Mouse (Mus musculus): ENCODE measurements around the gene Scimp. TPM values are rescaled to one million over a fixed set of nuclear protein-coding genes. Genes with fewer than 3 reads are reported as not detected.

Scimp gene
- total and polyA plus RNA-seq, 2 experiments = 1.9 to 2.0 TPM

GRCm38 (mm10) chr11:70809011-70809410 lies 3.4 kb downstream of the Scimp start:
- DNase-seq (ENCODE audit: extremely low read depth, low read depth, low spot score) = no peak
- no peak for TF ChIP-seq POLR2A (IDR thresholded peaks at IDR 0.05; ENCODE audit: extremely low read depth, insufficient read depth, low read length)
- TF ChIP-seq CTCF (IDR thresholded peaks at IDR 0.05; ENCODE audit: low read depth, low read length) = no peak
- Histone ChIP-seq H3K27ac (replicated peaks; ENCODE audit: insufficient read depth, low read depth, low read length) (no peak overlapping the region), H3K4me3 (ENCODE audit: insufficient read depth, low read depth, low read length) (no peak overlapping the region), H3K4me1 (ENCODE audit: control insufficient read depth, insufficient read depth, low read length) (no peaks in the 10 kb centered on the region), H3K9ac (ENCODE audit: low read depth, low read length) (no peak overlapping the region), H3K79me2 (ENCODE audit: control insufficient read depth, insufficient read depth, low read length) (no peaks in the 10 kb centered on the region), H3K27me3 (ENCODE audit: control insufficient read depth, insufficient read depth, low read length) (no peaks in the 10 kb centered on the region), H3K36me3 (ENCODE audit: control insufficient read depth, insufficient read depth, low read length) (no peaks in the 10 kb centered on the region)
- WGBS = 63% methylated on average over 1 of the region's 1 CpGs

DNA sequence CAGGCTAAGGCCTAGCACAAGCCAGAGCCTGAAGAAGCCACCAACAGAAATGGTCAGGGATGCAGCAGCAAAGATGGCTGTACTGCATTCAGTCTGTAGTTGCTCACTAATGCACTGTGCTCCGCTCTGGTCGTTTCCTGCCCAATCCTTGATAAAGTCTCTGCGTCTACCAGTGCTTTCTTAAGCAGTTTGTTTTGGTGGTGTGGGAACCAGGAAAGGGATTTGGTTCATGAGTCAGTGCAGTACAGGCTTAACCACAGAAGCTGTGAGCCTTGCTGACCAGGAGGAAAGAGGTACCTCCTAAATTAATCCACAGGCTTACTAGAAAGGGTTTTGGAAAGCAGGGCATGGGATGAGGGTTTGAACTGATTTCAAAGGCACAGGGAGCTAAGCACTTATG lies 4.3 kb downstream of the Scimp start:
- no peak overlapping the region for H3K9ac ChIP-seq (ENCODE audit: low read depth, low read length)
- no peaks in the 10 kb centered on the region for H3K79me2 ChIP-seq (ENCODE audit: control insufficient read depth, insufficient read depth, low read length)
- WGBS = 76% methylated on average over 3 of the region's 3 CpGs
- no peaks in the 10 kb centered on the region for H3K36me3 ChIP-seq (ENCODE audit: control insufficient read depth, insufficient read depth, low read length)
- no peaks in the 10 kb centered on the region for H3K4me1 ChIP-seq (ENCODE audit: control insufficient read depth, insufficient read depth, low read length)
- no peak for DNase-seq (ENCODE audit: extremely low read depth, low read depth, low spot score)
- no peaks in the 10 kb centered on the region for H3K27me3 ChIP-seq (ENCODE audit: control insufficient read depth, insufficient read depth, low read length)
- H3K27ac ChIP-seq (replicated peaks; ENCODE audit: insufficient read depth, low read depth, low read length) = no peak overlapping the region
- TF ChIP-seq CTCF (IDR thresholded peaks at IDR 0.05; ENCODE audit: low read depth, low read length) = no peak
- H3K4me3 ChIP-seq (ENCODE audit: insufficient read depth, low read depth, low read length) = no peak overlapping the region

DNA sequence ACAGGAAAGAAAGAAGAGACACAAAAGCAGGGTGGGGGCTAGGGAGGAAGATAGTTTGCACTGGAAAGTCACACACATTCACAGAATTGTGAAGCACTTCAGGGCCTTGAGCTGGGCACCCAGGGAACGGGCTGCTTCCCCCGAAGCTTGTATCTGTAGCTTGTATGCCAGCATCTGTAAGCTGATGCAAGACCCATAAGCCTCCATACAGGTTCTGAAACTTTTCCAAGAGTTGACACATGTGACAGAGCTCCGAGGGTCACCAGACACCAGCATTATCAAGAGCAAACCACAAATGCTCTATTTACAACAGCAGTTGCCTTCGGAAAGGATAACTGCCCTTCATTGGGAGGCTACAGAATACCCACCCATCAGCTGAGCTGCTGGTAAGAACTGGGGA lies 4.8 kb downstream of the Scimp start:
- 82% methylated on average over 4 of the region's 4 CpGs for WGBS
- TF ChIP-seq POLR2A (IDR thresholded peaks at IDR 0.05; ENCODE audit: extremely low read depth, insufficient read depth, low read length) (no peak), CTCF (IDR thresholded peaks at IDR 0.05; ENCODE audit: low read depth, low read length) (no peak)
- Histone ChIP-seq H3K9ac (ENCODE audit: low read depth, low read length) (no peak overlapping the region), H3K27ac (replicated peaks; ENCODE audit: insufficient read depth, low read depth, low read length) (no peak overlapping the region), H3K4me1 (ENCODE audit: control insufficient read depth, insufficient read depth, low read length) (no peaks in the 10 kb centered on the region), H3K27me3 (ENCODE audit: control insufficient read depth, insufficient read depth, low read length) (no peaks in the 10 kb centered on the region), H3K79me2 (ENCODE audit: control insufficient read depth, insufficient read depth, low read length) (no peaks in the 10 kb centered on the region), H3K4me3 (ENCODE audit: insufficient read depth, low read depth, low read length) (no peak overlapping the region), H3K36me3 (ENCODE audit: control insufficient read depth, insufficient read depth, low read length) (no peaks in the 10 kb centered on the region)
- DNase-seq (ENCODE audit: extremely low read depth, low read depth, low spot score) = no peak

DNA sequence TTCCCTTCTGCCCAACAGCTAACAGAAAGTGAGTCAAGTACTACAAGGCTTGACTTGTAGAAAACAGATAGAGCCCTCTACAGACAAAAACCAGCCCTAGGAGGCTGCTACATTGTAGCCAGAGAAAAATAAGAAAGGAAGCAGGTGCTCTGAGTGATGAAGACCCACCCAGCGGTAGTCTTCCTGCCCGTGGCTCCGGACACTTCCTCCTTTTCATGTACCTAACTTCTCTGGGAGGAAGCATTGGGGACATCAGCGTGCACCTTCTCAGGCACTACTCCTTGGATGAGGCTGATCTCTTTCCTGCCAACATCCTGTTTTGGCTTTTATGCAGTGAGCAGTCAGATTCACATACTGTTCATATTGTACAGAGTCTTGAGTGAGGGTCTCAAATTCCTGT lies 5.7 kb downstream of the Scimp start:
- Histone ChIP-seq H3K79me2 (ENCODE audit: control insufficient read depth, insufficient read depth, low read length) (no peaks in the 10 kb centered on the region), H3K27me3 (ENCODE audit: control insufficient read depth, insufficient read depth, low read length) (no peaks in the 10 kb centered on the region), H3K9ac (ENCODE audit: low read depth, low read length) (no peak overlapping the region), H3K36me3 (ENCODE audit: control insufficient read depth, insufficient read depth, low read length) (no peaks in the 10 kb centered on the region), H3K4me1 (ENCODE audit: control insufficient read depth, insufficient read depth, low read length) (no peaks in the 10 kb centered on the region), H3K4me3 (ENCODE audit: insufficient read depth, low read depth, low read length) (no peak overlapping the region), H3K27ac (replicated peaks; ENCODE audit: insufficient read depth, low read depth, low read length) (no peak overlapping the region)
- 78% methylated on average over 4 of the region's 4 CpGs for WGBS
- DNase-seq (ENCODE audit: extremely low read depth, low read depth, low spot score) = no peak
- TF ChIP-seq CTCF (IDR thresholded peaks at IDR 0.05; ENCODE audit: low read depth, low read length) (no peak), POLR2A (IDR thresholded peaks at IDR 0.05; ENCODE audit: extremely low read depth, insufficient read depth, low read length) (no peak)

GRCm38 (mm10) chr11:70805641-70806175 lies 6.7 kb downstream of the Scimp start:
- WGBS = 68% methylated on average over 8 of the region's 8 CpGs
- peak overlapping the region; percentile 46; the same call in 1 of the 2 replicates for H3K27ac ChIP-seq (replicated peaks; ENCODE audit: insufficient read depth, low read depth, low read length)

GRCm38 (mm10) chr11:70804395-70804794 lies 8.0 kb downstream of the Scimp start:
- 89% methylated on average over 3 of the region's 3 CpGs for WGBS
- H3K79me2 ChIP-seq (ENCODE audit: control insufficient read depth, insufficient read depth, low read length) = no peaks in the 10 kb centered on the region
- no peak overlapping the region for H3K4me3 ChIP-seq (ENCODE audit: insufficient read depth, low read depth, low read length)
- H3K36me3 ChIP-seq (ENCODE audit: control insufficient read depth, insufficient read depth, low read length) = no peaks in the 10 kb centered on the region
- TF ChIP-seq CTCF (IDR thresholded peaks at IDR 0.05; ENCODE audit: low read depth, low read length) (no peak), POLR2A (IDR thresholded peaks at IDR 0.05; ENCODE audit: extremely low read depth, insufficient read depth, low read length) (no peak)
- no peak overlapping the region for H3K9ac ChIP-seq (ENCODE audit: low read depth, low read length)
- no peak overlapping the region for H3K27ac ChIP-seq (replicated peaks; ENCODE audit: insufficient read depth, low read depth, low read length)
- H3K4me1 ChIP-seq (ENCODE audit: control insufficient read depth, insufficient read depth, low read length) = no peaks in the 10 kb centered on the region
- H3K27me3 ChIP-seq (ENCODE audit: control insufficient read depth, insufficient read depth, low read length) = no peaks in the 10 kb centered on the region
- no peak for DNase-seq (ENCODE audit: extremely low read depth, low read depth, low spot score)

More at GRCm38 (mm10) chr11:70805641-70806175, 6.7 kb downstream of the Scimp start:
- Histone ChIP-seq H3K4me1 (ENCODE audit: control insufficient read depth, insufficient read depth, low read length) (no peaks in the 10 kb centered on the region), H3K27me3 (ENCODE audit: control insufficient read depth, insufficient read depth, low read length) (no peaks in the 10 kb centered on the region), H3K79me2 (ENCODE audit: control insufficient read depth, insufficient read depth, low read length) (no peaks in the 10 kb centered on the region), H3K36me3 (ENCODE audit: control insufficient read depth, insufficient read depth, low read length) (no peaks in the 10 kb centered on the region), H3K4me3 (ENCODE audit: insufficient read depth, low read depth, low read length) (no peak overlapping the region), H3K9ac (ENCODE audit: low read depth, low read length) (no peak overlapping the region)
- no peak for DNase-seq (ENCODE audit: extremely low read depth, low read depth, low spot score)
- TF ChIP-seq POLR2A (IDR thresholded peaks at IDR 0.05; ENCODE audit: extremely low read depth, insufficient read depth, low read length) (no peak), CTCF (IDR thresholded peaks at IDR 0.05; ENCODE audit: low read depth, low read length) (no peak)

Measured in liver, adult 2 months (tissue).